Mouse (Mus musculus) right cerebral cortex, adult 2 months (tissue): ENCODE results near the gene E130116L18Rik.
"Not testable (repeated sequence)": the region's sequence is repeated elsewhere in the genome, so short reads cannot be mapped to it uniquely, and the experiment has no call there.

ENCODE experiments used
- DNase-seq, 2 experiments: peaks; one replicate each; pipeline ENCODE4 v3.0.0; 2021 to 2022; ENCODE audit warnings: low spot score in 2 of 2

The E130116L18Rik gene

DNA sequence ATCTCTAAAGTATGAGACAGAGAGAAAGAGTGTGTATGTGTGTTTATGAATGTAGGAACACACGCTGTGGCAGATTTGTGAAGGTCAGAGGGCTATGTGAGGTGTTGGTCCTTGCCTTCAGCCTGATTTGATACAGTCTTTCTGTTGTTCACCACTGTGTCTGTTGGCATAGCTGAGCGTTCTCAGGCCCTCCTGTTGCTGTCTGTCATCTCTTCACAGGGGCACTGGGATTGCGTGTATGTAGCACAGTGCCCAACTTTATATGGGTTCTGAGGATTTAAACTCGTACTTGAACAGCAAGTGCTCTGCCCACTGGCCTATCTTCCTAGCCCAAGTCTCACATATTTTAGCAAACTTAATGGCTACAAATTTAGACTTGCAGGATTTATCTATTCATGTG is 39.4 kb downstream of the E130116L18Rik start:
- no peak for DNase-seq

DNA sequence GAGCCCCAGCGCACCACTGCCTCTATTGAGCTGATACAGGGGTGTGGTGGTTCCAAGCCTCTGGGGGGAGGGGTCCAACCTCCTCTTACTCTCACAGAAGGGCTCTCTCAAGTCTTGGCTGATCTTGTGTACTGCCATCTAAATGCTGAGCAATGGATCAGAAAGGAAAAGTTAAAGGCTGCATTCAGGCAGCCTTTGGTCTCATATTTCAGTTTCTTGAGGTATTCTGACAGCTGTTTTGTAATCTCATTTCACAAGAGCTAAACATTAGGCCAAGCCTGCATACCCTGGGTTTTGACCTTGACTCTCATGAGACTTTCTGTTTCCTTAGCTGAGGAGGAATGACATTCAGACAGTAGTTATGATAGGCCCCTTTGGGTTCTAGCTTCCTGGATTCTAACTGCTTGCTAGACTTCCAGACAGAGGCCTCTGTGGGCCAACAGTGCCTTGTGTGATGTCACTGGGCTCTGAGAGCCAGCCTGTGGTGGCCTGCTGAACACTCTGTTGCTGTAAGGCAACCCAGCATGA is 41.9 kb downstream of the E130116L18Rik start, which contains the start of gene Galntl5:
Gene Galntl5 (plus strand): TSS at position 457 of the 528 bp plus-strand sequence.
- DNase-seq = no peak

DNA sequence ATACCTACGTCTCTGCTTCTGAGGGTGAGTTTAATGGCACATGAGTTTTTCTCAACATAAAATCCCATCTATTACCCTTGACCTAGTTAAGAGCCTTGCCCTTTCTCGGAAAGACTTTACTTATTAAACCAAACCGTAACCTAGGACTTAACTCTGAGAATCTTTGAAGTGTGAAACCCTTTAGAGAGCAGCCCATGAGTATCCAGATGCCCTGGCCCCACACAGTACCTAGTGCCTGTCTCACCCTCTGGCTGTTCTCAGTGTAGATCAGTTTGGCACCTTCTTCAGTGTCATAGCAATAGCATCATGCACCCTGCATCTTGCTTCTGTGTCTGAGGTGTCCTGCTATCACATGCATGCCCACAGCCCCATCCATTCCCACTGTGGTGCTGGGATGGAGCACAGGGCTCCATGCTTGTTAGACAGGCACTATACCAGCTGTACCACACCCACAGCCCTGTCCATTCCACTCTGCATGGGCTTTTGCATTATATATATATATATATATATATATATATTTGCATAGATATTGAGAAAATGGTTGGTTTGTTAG is 42.9 kb downstream of the E130116L18Rik start:
- no peak for DNase-seq

DNA sequence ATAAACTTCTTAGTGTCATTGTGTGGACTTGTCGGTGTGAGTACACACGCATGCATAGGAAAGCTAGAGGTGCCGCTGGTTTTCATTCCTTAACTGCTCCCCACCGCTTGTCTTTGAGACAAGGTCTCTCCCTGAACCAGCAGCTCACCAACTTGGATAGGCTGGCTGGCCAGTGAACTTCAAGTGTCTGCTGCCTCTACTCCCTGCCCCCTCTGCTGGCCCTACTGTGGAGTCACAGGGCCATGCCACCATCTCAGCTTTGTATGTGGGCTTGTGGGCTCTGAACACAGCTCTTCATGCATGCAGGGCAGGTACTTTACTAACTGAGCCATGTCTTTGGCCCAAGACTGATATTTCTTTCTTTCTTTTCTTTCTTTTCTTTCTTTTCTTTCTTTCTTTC is 43.7 kb downstream of the E130116L18Rik start:
- DNase-seq = no peak

DNA sequence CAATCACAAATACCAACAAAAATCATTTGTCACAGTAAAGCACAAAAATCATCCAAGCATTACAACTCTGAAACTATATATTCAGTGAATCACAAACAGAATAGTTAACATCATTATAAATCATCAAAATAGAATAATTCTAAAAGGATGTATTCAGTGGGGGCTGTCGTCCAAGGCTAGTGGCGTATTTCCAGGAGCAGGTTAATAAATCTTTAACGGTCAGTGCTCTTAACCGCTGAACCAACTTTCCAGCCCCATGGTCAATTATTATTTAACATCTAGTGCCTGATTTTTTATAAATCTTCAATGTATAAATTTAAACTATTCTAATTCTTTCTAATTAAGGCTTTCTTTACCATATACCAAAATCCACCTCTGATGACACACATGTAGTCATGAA is 44.4 kb downstream of the E130116L18Rik start:
- not testable (repeated sequence) for DNase-seq

DNA sequence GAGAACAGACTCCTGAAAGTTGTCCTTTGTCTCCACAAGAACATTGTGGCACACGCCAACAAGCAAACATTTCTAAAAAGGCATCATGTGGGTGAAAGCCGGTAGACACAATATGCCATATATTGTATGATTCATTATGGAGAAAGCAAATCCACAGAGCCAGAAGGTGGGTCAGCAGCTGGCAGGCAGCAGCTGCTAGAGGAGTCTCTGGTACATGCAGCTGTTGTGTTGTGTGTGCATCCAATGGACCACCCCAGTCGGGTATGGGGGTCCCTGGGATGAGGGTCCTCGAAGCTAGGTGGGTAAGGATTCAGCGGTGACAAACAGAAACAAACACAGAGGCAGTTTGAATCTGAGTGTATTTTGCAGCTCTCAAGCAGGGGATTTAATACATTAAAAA is 45.0 kb downstream of the E130116L18Rik start:
- not testable (repeated sequence) for DNase-seq
